Mouse (Mus musculus) hindbrain, embryonic 14.5 days (tissue): Measurements from ENCODE around the gene Krtap13. TPM values are rescaled to one million over a fixed set of nuclear protein-coding genes. Genes with fewer than 3 reads are reported as not detected.
"Not testable (repeated sequence)": the region's sequence is repeated elsewhere in the genome, so short reads cannot be mapped to it uniquely, and the experiment has no call there.

ENCODE experiments used
- ATAC-seq: fragments of 200-750 bp; cut with Nextera tagmentation; 2 replicates; pipeline ENCODE4 v1.8.0; 2017; ENCODE audit warnings: moderate number of reproducible peaks, mild to moderate bottlenecking, moderate TSS enrichment, moderate library complexity; ENCODE audit not compliant: low FRiP score
- DNase-seq: peaks from one replicate; pipeline ENCODE4 v3.0.0-alpha.2; 2015; ENCODE audit warnings: low spot score
- H3K27ac ChIP-seq: fragments of 300-500 bp; sonication (generic); 2 replicates; pipeline ENCODE4 v1.5.1; 2014; ENCODE audit warnings: mild to moderate bottlenecking, moderate library complexity
- H3K27me3 ChIP-seq: fragments of 300-500 bp; sonication (generic); 2 replicates; pipeline ENCODE4 v1.6.1; 2014; ENCODE audit warnings: mild to moderate bottlenecking, low read length, mixed read lengths; ENCODE audit not compliant: control insufficient read depth, insufficient read depth
- H3K36me3 ChIP-seq: fragments of 300-500 bp; sonication (generic); replicated peaks from 2 replicates; pipeline ENCODE4 v1.6.1; 2014; ENCODE audit not compliant: control insufficient read depth, insufficient read depth
- H3K4me1 ChIP-seq: fragments of 300-500 bp; sonication (generic); replicated peaks from 2 replicates; pipeline ENCODE4 v1.6.1; 2014; ENCODE audit warnings: antibody characterized with exemption, low read length, mixed read lengths; ENCODE audit not compliant: control insufficient read depth, insufficient read depth
- H3K4me2 ChIP-seq: fragments of 300-500 bp; sonication (generic); replicated peaks from 2 replicates; pipeline ENCODE4 v1.6.1; 2014; ENCODE audit warnings: mild to moderate bottlenecking, moderate library complexity
- H3K4me3 ChIP-seq: fragments of 300-500 bp; sonication (generic); replicated peaks from 2 replicates; pipeline ENCODE4 v1.5.1; 2014; ENCODE audit warnings: mild to moderate bottlenecking, low read length
- H3K9ac ChIP-seq: fragments of 300-500 bp; sonication (generic); 2 replicates; pipeline ENCODE4 v1.6.1; 2014
- H3K9me3 ChIP-seq: fragments of 300-500 bp; sonication (generic); 2 replicates; pipeline ENCODE4 v1.6.1; 2016; ENCODE audit warnings: low read length; ENCODE audit not compliant: control insufficient read depth
- WGBS: fragments of 180-500 bp; shearing (Covaris S2); extraction: QIAGEN DNeasy Blood & Tissue Kit; methylation state at CpG from one replicate; pipeline ENCODE4 v1.1.7; 2014; 5-methylcytosine and 5-hydroxymethylcytosine counted together
- polyA plus RNA-seq: library from polyadenylated mRNA; unstranded; fragments of >200 nt; fragmentation: Nextera tagmentation; extraction: Ambion mirVana; gene quantifications from 2 replicates; pipeline ENCODE4 v1.2.1, GENCODE M21; 2014

The Krtap13 gene
- polyA plus RNA-seq: not detected in 2 replicates

DNA sequence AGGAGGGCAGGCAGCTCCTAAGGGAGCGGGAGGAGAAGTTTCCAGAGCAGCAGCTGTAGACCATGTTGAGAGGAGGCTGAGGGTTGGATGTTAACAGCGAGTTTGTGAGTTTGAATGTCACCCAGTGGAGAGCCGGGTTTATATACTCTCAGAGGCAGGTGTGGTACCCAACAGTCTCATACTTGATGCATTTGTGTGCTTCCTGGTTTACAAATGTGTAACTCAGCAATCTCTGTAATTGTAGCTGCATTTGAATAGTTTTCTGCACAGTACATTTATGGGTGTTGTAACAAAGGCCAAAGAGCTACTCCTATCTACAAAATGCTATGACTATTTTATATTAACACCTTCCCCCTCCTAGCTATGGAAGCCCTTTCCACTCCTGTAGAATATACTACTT, at the start of gene Krtap13:
Gene Krtap13, minus strand, starts transcription at position 101 of the 400 bp plus-strand sequence.
- H3K4me2 ChIP-seq, H3K27ac ChIP-seq, ATAC-seq, H3K9me3 ChIP-seq, H3K36me3 ChIP-seq, DNase-seq, H3K4me3 ChIP-seq, H3K4me1 ChIP-seq, H3K27me3 ChIP-seq, H3K9ac ChIP-seq: not testable (repeated sequence)
- 91% methylated on average over 3 of the region's 3 CpGs for WGBS

DNA sequence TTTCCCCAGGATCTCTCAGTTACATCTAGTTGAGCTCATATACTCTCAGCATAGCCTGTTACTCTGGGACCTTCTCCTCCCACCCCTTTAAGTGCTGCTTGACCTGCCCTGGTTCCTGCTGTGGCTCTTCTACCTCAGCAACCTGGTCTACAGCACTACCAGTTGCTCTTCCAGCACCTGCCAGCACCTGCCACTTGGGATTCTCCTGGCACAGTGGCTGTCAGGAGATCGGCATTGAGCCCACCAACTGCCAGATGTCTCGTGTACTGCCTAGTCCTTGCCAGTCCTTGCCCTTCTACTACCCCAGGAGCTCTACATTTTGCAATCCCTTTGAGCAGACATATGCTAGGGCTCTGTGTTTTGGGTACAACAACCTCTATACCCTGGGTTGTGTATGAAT, 35.4 kb upstream of the Krtap13 start:
- Histone ChIP-seq H3K27ac (no peak overlapping the region), H3K4me3 (no peak overlapping the region), H3K9me3 (no peaks in the 10 kb centered on the region), H3K27me3 (no peaks in the 10 kb centered on the region), H3K36me3 (no peaks in the 10 kb centered on the region), H3K4me1 (no peaks in the 10 kb centered on the region), H3K4me2 (no peak overlapping the region), H3K9ac (no peak overlapping the region)
- ATAC-seq (no peak), DNase-seq (no peak)
- 82% methylated on average over 2 of the region's 2 CpGs for WGBS

DNA sequence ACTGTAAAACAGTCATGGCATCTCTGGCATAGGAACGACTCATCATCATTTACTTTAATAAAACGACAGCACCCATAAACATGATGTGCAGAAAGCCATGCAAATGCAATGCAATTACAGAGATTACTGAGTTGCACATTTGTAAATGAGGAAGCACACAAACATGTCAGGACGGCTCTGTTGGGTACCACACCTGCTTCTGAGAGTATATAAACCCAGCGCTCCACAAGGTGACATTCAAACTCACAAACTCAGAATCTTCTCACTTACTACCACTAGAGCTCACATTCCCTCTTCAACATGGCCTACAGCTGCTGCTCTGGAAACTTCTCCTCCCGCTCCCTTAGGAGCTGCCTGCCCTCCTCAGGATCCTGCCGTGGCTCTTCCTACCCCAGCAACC, 26.2 kb upstream of the Krtap13 start, which contains the start of gene Gm5965:
Gene Gm5965, plus strand, starts transcription at position 301 of the 400 bp plus-strand sequence.
- no peak for ATAC-seq
- Histone ChIP-seq H3K9ac (no peak within 1 kb of the TSS), H3K9me3 (no peaks in the 10 kb centered on the region), H3K27me3 (no peaks in the 10 kb centered on the region), H3K4me3 (no peak within 1 kb of the TSS), H3K4me2 (no peak within 1 kb of the TSS), H3K4me1 (no peaks in the 10 kb centered on the region), H3K27ac (no peak within 1 kb of the TSS), H3K36me3 (no peaks in the 10 kb centered on the region)
- no peak for DNase-seq
- 90% methylated on average over 5 of the region's 6 CpGs for WGBS

DNA sequence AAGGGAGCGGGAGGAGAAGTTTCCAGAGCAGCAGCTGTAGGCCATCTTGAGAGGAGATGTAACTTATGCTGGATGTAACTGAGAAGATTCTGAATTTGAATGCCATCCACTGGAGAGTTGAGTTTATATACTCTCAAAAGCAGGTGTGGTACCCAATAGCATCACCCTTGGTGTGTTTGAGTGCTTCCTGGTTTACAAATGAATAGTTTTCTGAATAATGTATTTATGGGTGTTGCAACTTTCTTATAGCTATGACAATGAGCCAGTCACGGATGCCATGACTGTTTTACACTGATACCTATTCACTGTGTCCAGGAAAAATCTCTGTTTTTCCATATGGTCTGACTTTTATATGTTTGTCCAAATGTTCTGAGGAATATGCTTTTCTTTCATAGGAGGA, 22.7 kb upstream of the Krtap13 start, which contains the start of gene 2310057N15Rik:
Gene 2310057N15Rik, minus strand, starts transcription at position 101 of the 400 bp plus-strand sequence.
- Histone ChIP-seq H3K36me3 (no peaks in the 10 kb centered on the region), H3K4me3 (no peak within 1 kb of the TSS), H3K27ac (no peak within 1 kb of the TSS), H3K27me3 (no peaks in the 10 kb centered on the region), H3K4me1 (no peaks in the 10 kb centered on the region), H3K4me2 (no peak within 1 kb of the TSS), H3K9me3 (no peaks in the 10 kb centered on the region), H3K9ac (no peak within 1 kb of the TSS)
- 87% methylated on average over 2 of the region's 2 CpGs for WGBS
- ATAC-seq: no peak
- no peak for DNase-seq

DNA sequence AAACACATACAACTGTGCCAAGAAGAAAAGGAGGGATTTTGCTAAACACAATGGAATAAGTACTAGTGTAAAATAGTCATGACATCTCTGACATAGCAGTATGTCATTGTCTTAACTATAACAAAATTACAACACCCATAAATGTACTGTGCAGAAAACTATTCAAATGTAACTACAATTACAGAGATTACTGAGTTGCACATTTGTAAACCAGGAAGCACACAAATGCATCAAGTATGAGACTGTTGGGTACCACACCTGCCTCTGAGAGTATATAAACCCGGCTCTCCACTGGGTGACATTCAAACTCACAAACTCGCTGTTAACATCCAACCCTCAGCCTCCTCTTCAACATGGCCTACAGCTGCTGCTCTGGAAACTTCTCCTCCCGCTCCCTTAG, 7.1 kb upstream of the Krtap13 start, which contains the start of gene 2310034C09Rik:
Gene 2310034C09Rik, plus strand, starts transcription at position 301 of the 400 bp plus-strand sequence.
- not testable (repeated sequence) for H3K4me3 ChIP-seq, H3K9me3 ChIP-seq, H3K4me2 ChIP-seq, H3K27ac ChIP-seq, ATAC-seq, H3K4me1 ChIP-seq, H3K9ac ChIP-seq, H3K27me3 ChIP-seq, H3K36me3 ChIP-seq, DNase-seq
- 96% methylated on average over 3 of the region's 3 CpGs for WGBS

DNA sequence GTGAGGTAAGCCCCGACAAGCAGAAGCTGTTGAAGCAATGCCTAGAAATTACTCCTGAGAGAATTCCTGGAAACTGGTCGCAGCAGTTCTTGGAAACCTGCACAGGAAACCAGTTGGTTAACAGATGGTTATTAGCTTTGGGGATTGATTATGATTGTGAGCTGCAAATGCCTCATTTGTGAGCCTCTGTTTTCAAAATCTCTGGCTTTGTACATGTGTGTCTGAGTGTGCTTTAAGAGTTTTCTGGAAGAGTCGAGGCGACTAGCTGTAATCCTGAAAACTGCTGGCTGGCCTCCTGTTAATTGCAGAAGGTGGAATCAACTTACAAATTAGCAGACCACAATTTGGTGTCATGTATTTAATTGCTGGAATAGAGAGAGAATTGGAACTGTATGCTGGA, 3.5 kb downstream of the Krtap13 start:
- no peak for DNase-seq

DNA sequence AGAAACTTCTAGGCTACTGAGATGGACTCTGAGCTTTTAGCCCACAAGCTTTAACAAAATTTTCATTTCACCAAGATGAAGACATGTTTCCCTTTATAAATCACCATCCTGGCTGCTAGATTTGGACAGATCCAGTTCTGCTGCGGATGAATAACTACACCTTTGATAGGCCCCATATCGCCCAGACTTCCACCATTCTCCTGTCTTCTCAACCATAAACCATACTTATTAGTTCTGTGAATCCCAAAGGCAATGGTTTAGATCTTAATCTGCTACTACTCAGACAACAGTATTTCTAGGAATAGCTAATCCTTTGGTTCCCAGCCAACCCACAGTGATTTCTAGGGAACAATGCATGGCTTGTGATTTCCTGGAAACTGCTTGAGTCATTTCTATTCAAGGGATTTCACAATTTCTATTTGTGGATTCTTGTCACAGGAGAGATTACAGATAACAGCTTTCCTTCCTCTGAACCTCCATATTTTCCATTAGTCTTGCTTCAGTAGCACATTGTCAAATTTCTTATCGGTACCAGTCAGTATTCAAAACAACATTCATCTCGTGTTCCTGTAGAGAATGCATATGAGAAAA, 6.6 kb downstream of the Krtap13 start:
- Histone ChIP-seq H3K9ac (no peak overlapping the region), H3K36me3 (no peaks in the 10 kb centered on the region), H3K27ac (no peak overlapping the region), H3K27me3 (no peaks in the 10 kb centered on the region), H3K4me2 (no peak overlapping the region), H3K4me1 (no peaks in the 10 kb centered on the region), H3K4me3 (no peak overlapping the region), H3K9me3 (no peaks in the 10 kb centered on the region)
- ATAC-seq (no peak; the same call in 1 of the 2 replicates), DNase-seq (no peak)
- WGBS: 64% methylated on average over 4 of the region's 4 CpGs

More for the DNA sequence above, 3.5 kb downstream of the Krtap13 start:
- no peak for ATAC-seq
- no peak overlapping the region for H3K4me3 ChIP-seq
- 66% methylated on average over 4 of the region's 4 CpGs for WGBS
- no peaks in the 10 kb centered on the region for H3K4me1 ChIP-seq
- H3K36me3 ChIP-seq: no peaks in the 10 kb centered on the region
- no peak overlapping the region for H3K9ac ChIP-seq
- no peaks in the 10 kb centered on the region for H3K9me3 ChIP-seq
- H3K4me2 ChIP-seq: no peak overlapping the region
- H3K27me3 ChIP-seq: no peaks in the 10 kb centered on the region
- H3K27ac ChIP-seq: no peak overlapping the region

DNA sequence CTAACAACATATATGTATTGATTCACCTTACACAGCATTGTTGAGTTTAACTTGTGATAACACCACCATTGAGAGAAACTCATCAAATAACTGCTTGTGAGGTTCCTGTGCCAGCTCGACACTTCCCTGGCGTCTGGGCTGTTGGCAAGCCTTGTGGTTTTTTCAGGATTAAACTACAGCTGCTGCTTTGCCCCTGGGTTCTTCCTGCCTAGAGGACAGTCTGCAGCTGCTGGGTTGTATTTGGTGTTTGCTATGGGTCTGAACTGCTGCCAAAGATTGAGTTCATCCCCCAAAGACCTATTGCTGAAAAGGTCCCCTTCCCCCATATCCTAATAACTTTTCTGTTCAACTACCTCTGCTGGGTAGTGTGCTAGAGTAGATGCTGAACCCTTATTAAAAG, 16.0 kb downstream of the Krtap13 start:
- H3K4me1 ChIP-seq: no peaks in the 10 kb centered on the region
- no peak overlapping the region for H3K9ac ChIP-seq
- 77% methylated on average over 2 of the region's 2 CpGs for WGBS
- no peak overlapping the region for H3K27ac ChIP-seq
- H3K4me3 ChIP-seq: no peak overlapping the region
- no peaks in the 10 kb centered on the region for H3K27me3 ChIP-seq
- ATAC-seq (0 out of 2 replicates have a peak, but pooled peaks have one; percentile 46), DNase-seq (no peak)
- no peaks in the 10 kb centered on the region for H3K9me3 ChIP-seq
- H3K36me3 ChIP-seq: no peaks in the 10 kb centered on the region
- H3K4me2 ChIP-seq: no peak overlapping the region

DNA sequence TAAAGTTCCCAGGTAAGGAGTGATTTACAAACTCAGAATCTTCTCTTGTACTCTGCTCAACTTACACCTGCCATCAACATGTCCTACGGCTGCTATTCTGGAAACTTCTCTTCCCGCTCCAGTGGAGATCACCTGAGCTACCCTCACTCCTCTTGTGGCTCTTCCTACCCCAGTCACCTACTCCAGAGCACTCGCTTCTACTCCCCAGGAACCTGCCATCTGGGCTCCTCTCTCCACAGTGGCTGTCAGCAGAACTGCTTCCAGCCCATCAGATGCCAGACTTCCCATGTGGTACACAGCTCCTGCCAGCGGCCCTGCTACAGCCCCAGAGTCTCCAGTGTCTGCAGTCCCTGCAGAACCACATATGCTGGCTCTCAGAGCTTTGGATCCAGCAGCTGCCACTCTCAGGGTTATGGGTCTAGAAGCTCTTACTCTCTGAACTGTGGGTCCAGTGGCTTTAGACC, 22.6 kb downstream of the Krtap13 start, which contains the start of gene Krtap13-1:
Gene Krtap13-1, plus strand, starts transcription at position 51 of the 464 bp plus-strand sequence.
- no peak for DNase-seq
- Histone ChIP-seq H3K27ac (no peak within 1 kb of the TSS), H3K9ac (no peak within 1 kb of the TSS), H3K27me3 (no peaks in the 10 kb centered on the region), H3K4me2 (no peak within 1 kb of the TSS), H3K36me3 (no peaks in the 10 kb centered on the region), H3K9me3 (no peaks in the 10 kb centered on the region), H3K4me1 (no peaks in the 10 kb centered on the region), H3K4me3 (no peak within 1 kb of the TSS)
- peak; percentile 31; the same call in 1 of the 2 replicates for ATAC-seq
- WGBS: 79% methylated on average over 4 of the region's 4 CpGs
